Mouse (Mus musculus): ENCODE measurements around the gene Phactr4.
A peak's percentile ranks its signal among the peaks of the same experiment; 100 is the strongest.

Gene Phactr4

GRCm38 (mm10) chr4:132329835-132330354, 92.4 kb downstream of the Phactr4 start:
- DNase-seq = no peak

- peak; percentile 93 to 94 for DNase-seq
These were observed 93.0 kb downstream of the Phactr4 start, which contains the start of gene Trnau1ap for GRCm38 (mm10) chr4:132329115-132329834. Gene Trnau1ap (minus strand): TSS chr4:132329538.

- DNase-seq = no peak
These were observed 93.8 kb downstream of the Phactr4 start for GRCm38 (mm10) chr4:132328391-132328982.

DNA sequence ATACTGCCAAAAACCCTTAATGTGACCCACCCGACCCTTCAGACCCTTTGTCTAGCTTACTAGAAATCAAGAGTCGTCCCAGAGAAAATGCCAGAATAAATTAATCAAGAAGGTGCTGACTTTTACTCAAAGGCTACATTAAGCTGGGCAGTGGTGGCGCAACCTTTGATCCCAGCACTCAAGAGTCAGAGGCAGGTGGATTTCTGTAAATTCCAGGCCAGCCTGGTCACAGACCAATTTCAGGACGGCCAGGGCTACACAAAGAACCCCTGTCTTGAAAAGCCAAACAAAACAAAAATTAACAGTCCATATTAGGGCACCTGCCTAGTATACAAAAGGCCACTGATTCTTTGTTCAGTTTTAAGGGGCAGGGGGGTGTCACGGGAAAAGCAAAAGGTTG, 95.8 kb downstream of the Phactr4 start:
- no peak for DNase-seq

- no peak for DNase-seq
These were observed 106.6 kb downstream of the Phactr4 start for GRCm38 (mm10) chr4:132315711-132316110.

- DNase-seq = no peak
These were observed 109.7 kb downstream of the Phactr4 start for GRCm38 (mm10) chr4:132312627-132313026.

DNA sequence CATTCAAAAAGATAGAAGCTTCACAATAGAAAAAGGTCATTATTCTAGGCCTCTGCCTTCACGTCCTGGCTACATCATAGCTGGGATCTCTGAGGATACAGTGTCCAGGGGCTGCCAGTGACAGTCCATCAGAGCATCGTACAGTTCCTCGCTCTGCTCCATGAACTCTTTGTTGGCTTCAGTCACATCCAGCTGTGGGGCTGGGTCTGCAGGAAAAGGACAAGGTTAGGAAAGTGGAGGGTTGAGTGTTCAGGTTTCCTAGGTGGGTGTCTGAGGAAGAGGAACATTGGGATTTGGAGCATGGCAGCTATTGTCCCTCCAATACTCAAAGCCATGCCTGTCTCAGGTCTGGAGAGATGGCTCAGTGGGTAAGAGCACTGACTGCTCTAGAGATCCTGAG, 110.5 kb downstream of the Phactr4 start:
- DNase-seq = no peak

GRCm38 (mm10) chr4:132311209-132311608, 111.1 kb downstream of the Phactr4 start:
- no peak for DNase-seq

GRCm38 (mm10) chr4:132309849-132310472, 112.3 kb downstream of the Phactr4 start:
- peak; percentile 36 to 63 for DNase-seq

GRCm38 (mm10) chr4:132309140-132309848, 113.0 kb downstream of the Phactr4 start:
- DNase-seq = peak in 1 of 2 experiments; percentile 10

GRCm38 (mm10) chr4:132308437-132309139, 113.7 kb downstream of the Phactr4 start:
- peak; percentile 92 to 93 for DNase-seq

- DNase-seq = no peak
These were observed 116.3 kb downstream of the Phactr4 start for GRCm38 (mm10) chr4:132306004-132306403.

Data from lung, postnatal 4 days (tissue).